Mouse (Mus musculus) hindbrain, embryonic 14.5 days (tissue): ENCODE data around the gene Map4. TPM values are rescaled to one million over a fixed set of nuclear protein-coding genes. Genes with fewer than 3 reads are reported as not detected.
A peak's percentile ranks its signal among the peaks of the same experiment; 100 is the strongest.
"Not testable (repeated sequence)": the region's sequence is repeated elsewhere in the genome, so short reads cannot be mapped to it uniquely, and the experiment has no call there.

ENCODE experiments used
- ATAC-seq: fragments of 200-750 bp; cut with Nextera tagmentation; 2 replicates; pipeline ENCODE4 v1.8.0; 2017; ENCODE audit warnings: moderate number of reproducible peaks, mild to moderate bottlenecking, moderate TSS enrichment, moderate library complexity; ENCODE audit not compliant: low FRiP score
- DNase-seq: peaks from one replicate; pipeline ENCODE4 v3.0.0-alpha.2; 2015; ENCODE audit warnings: low spot score
- H3K27ac ChIP-seq: fragments of 300-500 bp; sonication (generic); 2 replicates; pipeline ENCODE4 v1.5.1; 2014; ENCODE audit warnings: mild to moderate bottlenecking, moderate library complexity
- H3K27me3 ChIP-seq: fragments of 300-500 bp; sonication (generic); 2 replicates; pipeline ENCODE4 v1.6.1; 2014; ENCODE audit warnings: mild to moderate bottlenecking, low read length, mixed read lengths; ENCODE audit not compliant: control insufficient read depth, insufficient read depth
- H3K36me3 ChIP-seq: fragments of 300-500 bp; sonication (generic); replicated peaks from 2 replicates; pipeline ENCODE4 v1.6.1; 2014; ENCODE audit not compliant: control insufficient read depth, insufficient read depth
- H3K4me1 ChIP-seq: fragments of 300-500 bp; sonication (generic); replicated peaks from 2 replicates; pipeline ENCODE4 v1.6.1; 2014; ENCODE audit warnings: antibody characterized with exemption, low read length, mixed read lengths; ENCODE audit not compliant: control insufficient read depth, insufficient read depth
- H3K4me2 ChIP-seq: fragments of 300-500 bp; sonication (generic); replicated peaks from 2 replicates; pipeline ENCODE4 v1.6.1; 2014; ENCODE audit warnings: mild to moderate bottlenecking, moderate library complexity
- H3K4me3 ChIP-seq: fragments of 300-500 bp; sonication (generic); replicated peaks from 2 replicates; pipeline ENCODE4 v1.5.1; 2014; ENCODE audit warnings: mild to moderate bottlenecking, low read length
- H3K9ac ChIP-seq: fragments of 300-500 bp; sonication (generic); 2 replicates; pipeline ENCODE4 v1.6.1; 2014
- H3K9me3 ChIP-seq: fragments of 300-500 bp; sonication (generic); 2 replicates; pipeline ENCODE4 v1.6.1; 2016; ENCODE audit warnings: low read length; ENCODE audit not compliant: control insufficient read depth
- WGBS: fragments of 180-500 bp; shearing (Covaris S2); extraction: QIAGEN DNeasy Blood & Tissue Kit; methylation state at CpG from one replicate; pipeline ENCODE4 v1.1.7; 2014; 5-methylcytosine and 5-hydroxymethylcytosine counted together
- polyA plus RNA-seq: library from polyadenylated mRNA; unstranded; fragments of >200 nt; fragmentation: Nextera tagmentation; extraction: Ambion mirVana; gene quantifications from 2 replicates; pipeline ENCODE4 v1.2.1, GENCODE M21; 2014

Map4 gene
- polyA plus RNA-seq, 1 experiment from 2014 or later: 189 TPM

GRCm38 (mm10) chr9:110117779-110118139 is 186.5 kb downstream of the Map4 start, which contains the start of gene Dhx30:
TSS of gene Dhx30 (minus strand) at chr9:110117830.
- Histone ChIP-seq H3K9ac (peak within 1 kb of the TSS; percentile 90), H3K27ac (peak within 1 kb of the TSS; percentile 93), H3K4me1 (peaks cover 16% of the 10 kb centered on the region), H3K9me3 (no peaks in the 10 kb centered on the region), H3K27me3 (no peaks in the 10 kb centered on the region), H3K4me2 (peak within 1 kb of the TSS; percentile 72), H3K4me3 (peak within 1 kb of the TSS; percentile 79), H3K36me3 (peaks cover 25% of the 10 kb centered on the region)
- under 1% methylated on average over 17 of the region's 17 CpGs for WGBS
- ATAC-seq (peak; percentile 38; the same call in 1 of the 2 replicates), DNase-seq (no peak)

- Histone ChIP-seq H3K4me2 (peak overlapping the region; percentile 72), H3K27me3 (no peaks in the 10 kb centered on the region), H3K4me3 (peak overlapping the region; percentile 79), H3K9ac (peak overlapping the region; percentile 90), H3K9me3 (no peaks in the 10 kb centered on the region), H3K4me1 (peaks cover 16% of the 10 kb centered on the region), H3K27ac (peak overlapping the region; percentile 93), H3K36me3 (peaks cover 20% of the 10 kb centered on the region)
- ATAC-seq: no peak
- WGBS: 33% methylated on average over 1 of the region's 1 CpGs
- no peak for DNase-seq
Observed at GRCm38 (mm10) chr9:110118249-110118648, 187.0 kb downstream of the Map4 start.

GRCm38 (mm10) chr9:110121424-110121823 is 190.2 kb downstream of the Map4 start:
- H3K27me3 ChIP-seq: no peaks in the 10 kb centered on the region
- WGBS: 85% methylated on average over 4 of the region's 4 CpGs
- H3K4me3 ChIP-seq: no peak overlapping the region
- DNase-seq (no peak), ATAC-seq (no peak)
- H3K36me3 ChIP-seq: no peaks in the 10 kb centered on the region
- peaks cover 8% of the 10 kb centered on the region for H3K4me1 ChIP-seq
- no peaks in the 10 kb centered on the region for H3K9me3 ChIP-seq
- no peak overlapping the region for H3K9ac ChIP-seq
- no peak overlapping the region for H3K4me2 ChIP-seq
- H3K27ac ChIP-seq: no peak overlapping the region

GRCm38 (mm10) chr9:110123322-110123721 is 192.1 kb downstream of the Map4 start:
- no peaks in the 10 kb centered on the region for H3K27me3 ChIP-seq
- WGBS: 87% methylated on average over 2 of the region's 2 CpGs

GRCm38 (mm10) chr9:110124008-110124540 is 192.8 kb downstream of the Map4 start:
- ATAC-seq, H3K9me3 ChIP-seq, H3K4me2 ChIP-seq, H3K27ac ChIP-seq, H3K9ac ChIP-seq, H3K4me3 ChIP-seq, H3K36me3 ChIP-seq, DNase-seq, H3K27me3 ChIP-seq, H3K4me1 ChIP-seq: not testable (repeated sequence)
- 56% methylated on average over 2 of the region's 2 CpGs for WGBS

More at GRCm38 (mm10) chr9:110123322-110123721, 192.1 kb downstream of the Map4 start:
- Histone ChIP-seq H3K27ac (no peak overlapping the region), H3K36me3 (no peaks in the 10 kb centered on the region), H3K4me1 (peaks cover 4% of the 10 kb centered on the region), H3K4me2 (no peak overlapping the region), H3K9me3 (no peaks in the 10 kb centered on the region), H3K9ac (no peak overlapping the region), H3K4me3 (no peak overlapping the region)
- DNase-seq: no peak
- no peak for ATAC-seq

- Histone ChIP-seq H3K4me2 (peak overlapping the region; percentile 66), H3K27me3 (no peaks in the 10 kb centered on the region), H3K4me1 (peaks cover 32% of the 10 kb centered on the region), H3K9me3 (no peaks in the 10 kb centered on the region), H3K9ac (peak overlapping the region; percentile 92), H3K27ac (peak overlapping the region; percentile 93), H3K36me3 (peaks cover 12% of the 10 kb centered on the region), H3K4me3 (peak overlapping the region; percentile 90)
- 33% methylated on average over 10 of the region's 10 CpGs for WGBS
- DNase-seq (peak; percentile 26), ATAC-seq (no peak)
Observed at GRCm38 (mm10) chr9:110130896-110131524, 199.8 kb downstream of the Map4 start.

GRCm38 (mm10) chr9:110131525-110132197 is 200.4 kb downstream of the Map4 start:
- peak overlapping the region; percentile 90 for H3K4me3 ChIP-seq
- peak overlapping the region; percentile 92 for H3K9ac ChIP-seq
- peak; percentile 99 for DNase-seq
- 1% methylated on average over 61 of the region's 64 CpGs for WGBS
- peak; percentile 95 for ATAC-seq
- H3K4me2 ChIP-seq: peak overlapping the region; percentile 66
- no peaks in the 10 kb centered on the region for H3K9me3 ChIP-seq
- peaks cover 18% of the 10 kb centered on the region for H3K36me3 ChIP-seq
- peaks cover 32% of the 10 kb centered on the region for H3K4me1 ChIP-seq
- H3K27me3 ChIP-seq: no peaks in the 10 kb centered on the region
- peak overlapping the region; percentile 93 for H3K27ac ChIP-seq

- peak overlapping the region; percentile 92 for H3K9ac ChIP-seq
- peak overlapping the region; percentile 93 for H3K27ac ChIP-seq
- H3K4me2 ChIP-seq: peak overlapping the region; percentile 66
- ATAC-seq (peak; percentile 77), DNase-seq (peak; percentile 50)
- peaks cover 24% of the 10 kb centered on the region for H3K36me3 ChIP-seq
- H3K9me3 ChIP-seq: no peaks in the 10 kb centered on the region
- peaks cover 32% of the 10 kb centered on the region for H3K4me1 ChIP-seq
- peak overlapping the region; percentile 90 for H3K4me3 ChIP-seq
- under 1% methylated on average over 30 of the region's 38 CpGs for WGBS
- H3K27me3 ChIP-seq: no peaks in the 10 kb centered on the region
Observed at GRCm38 (mm10) chr9:110132201-110132605, 200.9 kb downstream of the Map4 start.

GRCm38 (mm10) chr9:110132921-110133320 is 201.7 kb downstream of the Map4 start:
- no peak overlapping the region for H3K27ac ChIP-seq
- H3K4me2 ChIP-seq: peak overlapping the region; percentile 66
- peaks cover 32% of the 10 kb centered on the region for H3K4me1 ChIP-seq
- no peaks in the 10 kb centered on the region for H3K9me3 ChIP-seq
- peak overlapping the region; percentile 92 for H3K9ac ChIP-seq
- DNase-seq: no peak
- no peak for ATAC-seq
- H3K4me3 ChIP-seq: peak overlapping the region; percentile 90
- 67% methylated on average over 6 of the region's 6 CpGs for WGBS
- H3K36me3 ChIP-seq: peaks cover 31% of the 10 kb centered on the region
- no peaks in the 10 kb centered on the region for H3K27me3 ChIP-seq
